Mouse (Mus musculus): Measurements from ENCODE around the gene Pitx2.

- TF ChIP-seq POLR2A (IDR thresholded peaks at IDR 0.05; ENCODE audit: borderline replicate concordance, control insufficient read depth, low read depth, low read length), result no peak
- no peak for TF ChIP-seq CTCF (IDR thresholded peaks at IDR 0.05; ENCODE audit: control insufficient read depth, insufficient read depth, low read length)
These were observed 23.7 kb downstream of the Pitx2 start for GRCm38 (mm10) chr3:129223401-129223800.

Measured in bone marrow, adult 2 months (tissue).